Mouse (Mus musculus) testis, postnatal 10 days (tissue): ENCODE measurements at regions not wholly inside any gene's neighbourhood (a gene's known extent, or its start where the extent isn't known, plus 50 kb on each side); places are given as distances from the start of the nearest gene placed in this dataset.

Experiments
- DNase-seq: peaks from one replicate; pipeline ENCODE4 v3.0.0; 2021; ENCODE audit warnings: low spot score

DNA sequence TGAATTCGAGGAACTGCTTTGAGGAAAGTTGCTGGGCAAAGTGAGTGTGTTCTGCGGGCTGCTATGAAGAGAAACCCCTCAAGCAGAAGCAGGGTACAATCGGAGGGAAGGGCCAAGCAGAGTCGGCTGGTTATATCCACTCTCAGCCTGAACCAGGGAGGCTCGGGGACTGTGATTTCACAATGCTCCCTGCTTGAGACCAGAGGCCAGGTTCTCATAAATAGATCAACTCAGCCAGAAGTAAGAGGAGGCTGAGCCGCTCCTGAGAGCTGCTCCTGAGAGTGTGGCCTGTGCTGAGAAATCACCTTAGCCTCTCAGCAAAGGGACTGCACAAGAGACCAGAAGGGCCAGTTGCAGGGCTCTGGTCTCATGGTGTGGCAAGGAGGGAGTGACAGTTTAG, 149.6 kb downstream of the Tfap2c start:
- no peak for DNase-seq

DNA sequence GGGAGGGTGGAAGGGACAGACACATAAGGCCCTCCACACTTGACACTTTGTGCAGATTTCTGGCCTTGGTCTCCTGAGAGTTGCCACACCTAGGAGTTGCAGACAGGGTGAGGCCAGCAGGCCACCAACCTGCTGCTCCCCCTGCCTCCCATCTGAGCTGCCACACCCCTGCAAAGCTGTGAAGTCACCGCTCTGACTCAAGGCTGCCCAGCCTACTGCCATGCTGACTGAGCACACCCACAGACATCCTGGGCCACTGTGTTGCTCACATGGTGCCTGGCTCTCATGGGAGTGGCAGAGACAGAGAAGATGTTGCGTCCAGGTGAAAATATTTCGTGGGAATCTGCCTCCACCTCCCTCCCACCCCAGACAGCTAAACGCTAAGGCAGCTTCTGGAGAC, 150.3 kb downstream of the Tfap2c start:
- no peak for DNase-seq

DNA sequence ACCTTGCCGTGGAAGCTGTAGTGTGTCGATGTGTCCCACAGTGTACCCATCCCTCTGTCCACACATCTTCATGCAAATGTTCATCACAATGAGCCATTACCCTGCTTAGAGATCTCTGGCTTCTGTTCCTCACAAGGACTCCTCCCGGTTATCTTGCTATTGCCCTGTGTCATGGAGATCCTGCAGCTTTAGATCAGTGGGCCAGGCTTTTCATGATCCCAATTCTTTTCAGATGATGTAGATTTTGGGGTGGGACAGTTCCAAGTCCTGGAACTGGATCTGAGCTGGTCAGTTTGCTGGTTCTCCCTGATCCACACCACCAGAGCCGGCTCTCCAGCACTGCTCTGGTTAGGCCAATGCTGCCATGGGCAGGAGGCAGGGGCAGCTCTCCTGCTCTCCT, 161.2 kb downstream of the Tfap2c start:
- no peak for DNase-seq

DNA sequence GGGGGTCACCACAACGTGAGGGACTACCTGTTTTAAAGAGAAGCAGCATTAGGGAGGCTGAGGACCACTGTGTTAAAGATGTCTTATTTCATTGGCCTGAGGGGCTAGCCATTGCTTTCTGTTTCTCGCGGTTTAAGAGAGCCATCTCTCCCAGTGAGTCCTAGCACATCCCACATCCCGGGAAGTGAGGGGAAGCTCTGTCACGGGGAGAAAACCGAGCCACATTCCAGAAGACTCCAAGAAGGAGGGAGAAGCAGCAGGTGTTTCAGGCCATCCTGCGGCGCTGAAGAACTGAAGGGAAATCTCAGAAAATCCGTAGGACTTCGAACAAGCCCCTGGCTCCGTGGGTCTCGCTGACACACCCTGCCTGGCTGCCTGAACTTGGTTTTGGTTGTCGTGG, 177.3 kb downstream of the Tfap2c start:
- DNase-seq, result no peak

DNA sequence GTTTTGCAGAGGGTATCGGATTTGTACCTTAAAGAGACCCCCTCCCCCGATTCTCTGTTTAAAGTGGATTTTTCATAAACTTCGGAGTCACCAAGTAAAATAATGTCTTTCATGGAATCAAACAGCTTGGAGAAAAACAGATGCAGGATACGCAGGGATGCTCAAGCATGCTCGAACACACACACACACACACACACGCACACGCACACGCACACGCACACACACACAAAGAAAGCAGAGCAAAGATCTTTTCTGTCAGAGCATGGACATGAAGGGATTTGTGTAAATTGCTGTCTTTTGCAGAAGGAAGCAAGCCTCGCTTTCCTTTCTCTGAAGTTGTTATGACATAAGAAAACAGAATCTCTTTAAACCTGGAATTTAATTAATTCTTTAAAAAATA, 178.2 kb downstream of the Tfap2c start:
- no peak for DNase-seq

DNA sequence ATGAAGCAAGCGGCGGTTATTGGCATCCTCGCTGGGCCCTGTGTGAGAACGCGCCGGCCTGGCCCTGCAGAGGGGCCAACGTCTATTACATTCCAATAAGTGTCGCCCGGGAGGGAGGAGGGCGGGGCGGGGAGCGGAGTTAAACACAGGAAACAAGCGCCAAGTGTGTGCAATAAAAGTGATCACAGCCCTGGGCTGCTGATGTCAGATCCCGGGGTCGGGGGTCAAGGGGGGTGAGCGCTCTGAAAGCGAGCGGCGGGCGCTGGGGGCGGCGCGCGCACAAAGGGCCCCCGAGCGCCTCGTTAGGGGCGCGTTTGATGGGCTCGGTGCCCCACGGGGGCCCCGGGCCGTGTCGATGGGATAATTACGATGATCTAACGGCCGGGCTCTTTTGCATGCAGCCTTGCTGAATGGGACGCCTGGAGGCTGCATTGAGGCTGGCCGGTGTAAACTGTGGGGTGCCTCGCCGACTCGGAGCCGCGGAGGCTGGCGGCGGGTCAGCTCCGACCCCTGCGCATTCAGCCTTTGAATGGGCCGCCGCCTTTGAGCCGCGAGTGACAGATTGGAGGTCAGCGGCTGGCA, 178.9 kb downstream of the Tfap2c start:
- DNase-seq, result peak; percentile 53

DNA sequence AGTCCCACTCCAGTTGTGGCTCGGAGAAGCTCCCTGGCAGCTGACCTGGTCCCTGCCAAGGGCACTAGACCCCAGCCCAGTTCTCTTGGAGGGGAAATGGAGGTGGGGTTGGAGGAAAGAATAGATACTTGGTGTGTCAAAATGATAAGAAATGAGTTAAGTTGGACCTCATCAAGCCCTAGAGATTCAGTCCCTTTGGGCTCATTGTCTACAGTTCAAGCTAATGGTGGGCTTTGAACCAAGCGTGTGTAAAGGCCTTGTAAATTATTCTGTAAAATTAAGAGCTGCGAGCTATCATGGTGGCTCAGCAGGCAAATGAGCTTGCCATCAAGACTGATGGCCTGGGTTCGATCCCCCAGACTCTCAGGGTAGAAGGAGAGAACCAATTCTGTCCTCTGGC, 179.8 kb downstream of the Tfap2c start:
- no peak for DNase-seq

DNA sequence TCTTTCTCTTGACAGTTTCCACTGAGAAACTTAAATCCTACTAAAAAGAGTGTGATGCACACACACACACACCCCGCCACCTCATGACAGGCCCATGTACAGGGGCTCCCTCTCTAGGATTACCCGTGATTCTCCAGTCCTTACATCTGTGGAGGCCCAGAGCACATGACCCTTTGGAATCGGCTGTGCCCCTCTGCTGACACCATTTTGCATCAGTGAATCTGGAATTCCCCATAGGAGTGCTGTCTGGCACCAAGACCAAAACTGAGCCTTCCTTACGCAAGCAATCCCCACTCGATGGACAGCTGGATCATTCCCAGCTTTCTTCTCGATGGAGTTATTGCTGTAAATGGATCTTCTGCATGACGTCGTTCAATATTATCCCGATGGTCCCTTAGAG, 180.3 kb downstream of the Tfap2c start:
- DNase-seq, result no peak

DNA sequence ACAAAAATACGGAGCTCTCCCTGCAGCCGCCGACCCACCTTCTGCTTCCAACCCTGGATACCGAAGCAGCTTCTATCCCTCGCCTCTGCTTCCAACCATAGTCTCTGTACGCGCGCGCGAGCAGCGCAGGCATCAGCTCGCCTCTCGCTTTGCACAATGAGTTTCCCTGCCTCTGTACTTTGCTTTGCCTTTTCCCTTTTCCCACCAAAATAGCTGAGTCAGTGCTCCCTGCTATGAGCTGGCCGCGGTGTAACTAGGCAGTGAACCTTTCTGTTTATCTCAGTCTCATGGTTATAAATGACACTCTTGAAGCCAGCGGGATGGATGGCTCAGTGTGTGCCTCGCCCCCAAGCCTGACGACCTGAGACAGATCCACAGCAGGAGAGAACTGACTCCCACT, 182.0 kb downstream of the Tfap2c start:
- no peak for DNase-seq

DNA sequence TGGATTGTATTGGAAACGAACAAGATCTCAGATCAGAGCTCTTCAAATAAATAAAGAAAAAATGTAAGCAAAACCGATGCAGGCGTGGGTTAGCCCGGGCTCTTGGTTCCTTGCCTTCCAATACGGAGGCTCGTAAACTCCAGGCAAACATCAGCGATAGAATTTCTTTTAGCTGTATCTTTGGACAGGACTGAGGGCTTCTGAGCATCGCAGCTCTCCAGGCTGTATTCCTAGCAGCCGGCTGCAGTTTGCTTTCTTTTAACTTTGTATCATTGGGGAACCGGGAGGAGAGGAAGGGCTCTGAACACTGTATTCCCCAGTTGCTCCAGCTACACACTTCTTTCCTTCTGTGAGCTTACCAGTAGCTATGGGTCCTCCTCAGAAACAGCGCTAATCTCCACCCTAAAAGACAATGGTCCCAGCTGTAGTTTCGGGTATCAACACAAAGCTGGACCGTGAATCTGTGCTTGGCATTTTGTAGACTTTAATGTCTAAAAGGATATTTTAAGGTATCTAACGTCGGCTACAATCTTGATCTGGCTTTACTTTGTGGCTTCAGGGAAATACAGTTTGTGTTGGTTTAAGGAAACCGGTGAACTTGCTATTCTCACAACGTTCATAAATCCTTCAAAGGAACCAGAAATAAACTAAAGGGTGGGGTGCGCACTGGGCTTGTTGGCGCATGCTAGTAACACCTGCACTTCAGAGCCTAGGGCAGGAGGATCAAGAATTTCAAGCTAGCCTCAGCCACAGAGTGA, 183.2 kb downstream of the Tfap2c start:
- no peak for DNase-seq

DNA sequence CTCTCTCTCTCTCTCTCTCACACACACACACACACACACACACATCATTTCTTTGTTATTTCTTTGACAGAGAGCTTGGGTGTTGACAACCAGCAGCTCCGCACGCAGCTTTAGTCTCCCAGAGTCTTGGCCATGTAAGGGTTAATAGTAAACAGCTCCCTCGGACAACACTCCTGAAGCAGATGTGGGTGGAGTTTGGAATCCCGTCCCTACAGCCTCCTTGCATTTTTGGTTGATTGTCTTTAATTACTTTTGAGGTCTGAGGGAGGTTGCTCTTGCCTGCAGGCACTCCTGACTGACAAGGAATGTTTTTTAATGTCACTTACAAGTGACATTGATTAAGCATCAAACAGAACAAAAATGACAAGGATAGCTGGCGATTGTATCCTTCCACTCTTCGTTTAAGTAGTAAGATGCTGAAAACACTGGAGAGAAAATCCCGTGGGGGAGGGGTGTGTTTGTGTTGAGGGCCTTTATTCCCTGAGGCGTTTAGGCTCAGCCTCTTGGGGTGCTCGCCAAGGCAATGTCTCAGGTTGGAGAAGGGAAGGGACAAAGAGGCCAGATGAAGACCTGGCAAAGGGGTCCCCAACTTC, 184.1 kb downstream of the Tfap2c start:
- no peak for DNase-seq

DNA sequence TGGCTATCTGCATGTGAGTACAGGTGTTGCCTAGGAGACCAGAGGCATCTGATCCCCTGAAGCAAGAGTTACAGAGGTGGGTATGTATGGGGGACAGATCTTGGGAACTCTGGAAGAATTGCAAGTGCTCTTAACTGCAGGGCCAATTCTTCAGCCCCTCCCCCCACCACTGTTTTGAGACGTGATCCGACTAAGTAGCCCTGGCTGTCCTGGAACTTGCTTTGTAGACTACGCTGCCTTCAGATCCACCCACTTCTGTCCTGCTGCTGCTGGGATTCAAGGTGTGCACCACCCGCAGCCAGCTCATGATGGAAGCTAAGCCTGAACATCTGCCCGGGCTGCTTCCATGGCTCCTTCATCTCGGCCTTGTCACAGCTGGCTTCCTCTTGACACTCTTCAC, 186.2 kb downstream of the Tfap2c start:
- DNase-seq, result no peak

DNA sequence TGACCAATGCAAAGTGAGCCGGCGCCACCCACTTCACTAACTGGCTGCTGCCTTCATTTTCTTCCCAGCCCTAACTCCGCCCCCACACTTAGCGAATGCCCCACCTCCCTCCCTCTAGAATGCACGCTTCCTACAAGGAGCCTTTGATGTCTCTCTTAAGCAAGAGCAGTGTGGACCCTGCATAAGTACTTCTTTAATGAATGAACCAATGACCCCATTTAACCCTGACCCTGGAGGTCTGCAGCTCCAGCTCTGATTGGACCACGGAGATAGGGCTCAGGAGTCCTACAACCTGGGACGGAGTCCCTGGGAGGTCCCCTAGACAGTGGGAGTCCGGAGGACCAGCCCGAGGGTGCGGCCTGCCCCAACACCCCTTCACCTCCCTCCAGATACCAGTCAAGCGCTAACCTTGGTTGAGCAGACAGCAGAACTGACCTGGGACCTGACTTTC, 189.7 kb downstream of the Tfap2c start:
- DNase-seq, result no peak

DNA sequence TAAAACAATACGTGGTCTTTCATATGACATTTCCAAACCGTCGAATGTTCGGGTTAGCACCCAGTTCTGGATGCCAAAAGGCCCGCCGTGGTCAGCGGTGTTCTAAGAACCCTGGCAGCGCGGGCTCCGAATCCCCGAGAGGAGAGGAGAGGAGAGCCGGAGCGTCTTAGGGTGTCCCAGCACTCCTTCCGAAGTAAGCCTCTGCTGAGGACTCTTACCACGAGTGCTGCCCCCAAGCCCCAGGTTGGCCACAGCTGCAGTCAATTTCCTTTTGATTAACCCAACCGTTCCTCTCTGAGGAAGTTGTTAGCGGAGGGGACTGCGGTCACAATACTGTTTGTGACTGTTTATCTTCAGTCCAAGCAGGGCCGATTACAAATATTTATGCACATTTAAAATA, 190.1 kb downstream of the Tfap2c start:
- DNase-seq, result no peak

DNA sequence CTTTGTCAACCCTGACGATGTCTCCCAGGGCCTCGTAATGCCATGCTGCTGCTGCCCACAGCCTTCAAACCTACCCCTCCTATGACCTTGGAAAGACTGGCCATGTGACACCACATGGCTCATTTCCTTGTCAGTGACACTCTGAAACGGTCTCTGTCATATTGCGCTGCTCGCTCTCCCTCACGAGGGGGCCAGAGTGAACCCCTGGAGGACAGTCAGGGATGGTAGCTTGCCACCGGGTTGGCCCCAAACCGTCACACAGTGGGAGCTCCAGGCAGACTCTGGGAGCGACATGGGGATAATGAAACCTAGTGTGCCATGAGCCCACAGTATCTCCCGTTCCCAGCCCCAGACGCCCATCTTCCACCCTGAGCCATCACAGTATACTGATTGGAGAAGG, 188.8 kb downstream of the Bmp7 start:
- DNase-seq, result no peak

DNA sequence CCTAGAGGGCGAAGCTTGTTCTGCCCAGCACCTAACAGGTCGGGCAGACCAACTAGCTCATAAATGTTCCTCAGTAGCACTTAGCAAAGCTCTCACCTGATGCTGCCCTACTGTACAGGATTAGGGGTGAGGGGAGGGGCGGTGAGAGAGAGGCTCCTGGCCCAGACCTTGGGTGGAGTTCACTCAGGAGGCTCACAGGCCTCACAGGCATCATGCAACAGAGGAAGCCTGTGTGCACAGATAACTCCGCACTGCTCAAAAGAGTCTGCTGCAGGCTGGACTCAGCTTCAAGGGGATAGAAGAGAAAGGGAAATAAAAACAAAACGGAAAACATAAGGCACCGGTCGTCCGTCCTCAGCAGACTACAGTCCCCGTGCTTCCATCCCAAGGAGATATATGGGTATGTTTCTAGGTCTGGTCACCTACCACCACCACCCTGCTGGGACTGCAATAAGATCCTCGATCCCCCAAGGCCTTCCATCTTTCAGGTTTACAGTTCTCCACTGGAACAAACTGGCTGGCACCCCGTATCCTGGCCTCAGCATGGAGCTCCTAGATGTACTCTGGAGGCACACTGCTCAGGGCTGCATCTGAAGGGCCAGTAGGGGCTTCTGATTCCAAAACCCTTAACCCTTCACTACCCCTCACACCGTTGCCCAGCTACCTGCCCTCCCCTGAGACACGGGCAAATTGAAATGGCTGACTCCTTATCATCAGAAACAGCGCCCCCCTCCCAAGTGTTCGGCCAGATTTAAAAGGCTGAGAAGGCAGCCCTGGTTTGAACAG, 184.2 kb downstream of the Bmp7 start:
- DNase-seq, result no peak

DNA sequence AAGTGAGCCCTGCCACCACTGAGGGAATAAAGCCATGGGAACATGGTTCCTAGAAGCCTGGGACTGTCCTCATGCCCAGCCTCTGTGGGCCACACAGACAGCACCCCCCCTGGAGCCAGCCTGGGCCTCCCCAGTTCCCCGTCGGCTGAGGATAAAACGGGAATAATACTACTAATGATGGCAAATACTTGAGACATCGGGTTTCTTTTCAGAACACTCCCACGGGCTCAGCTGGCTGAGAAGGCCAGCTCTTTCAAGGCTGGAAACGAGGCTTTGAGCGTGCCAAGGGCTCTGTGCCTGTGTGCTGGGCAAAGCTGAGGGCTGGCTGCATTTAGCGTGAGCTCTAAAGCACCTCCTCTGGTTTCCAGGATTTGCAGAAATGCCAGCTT, 183.7 kb downstream of the Bmp7 start:
- DNase-seq, result no peak

DNA sequence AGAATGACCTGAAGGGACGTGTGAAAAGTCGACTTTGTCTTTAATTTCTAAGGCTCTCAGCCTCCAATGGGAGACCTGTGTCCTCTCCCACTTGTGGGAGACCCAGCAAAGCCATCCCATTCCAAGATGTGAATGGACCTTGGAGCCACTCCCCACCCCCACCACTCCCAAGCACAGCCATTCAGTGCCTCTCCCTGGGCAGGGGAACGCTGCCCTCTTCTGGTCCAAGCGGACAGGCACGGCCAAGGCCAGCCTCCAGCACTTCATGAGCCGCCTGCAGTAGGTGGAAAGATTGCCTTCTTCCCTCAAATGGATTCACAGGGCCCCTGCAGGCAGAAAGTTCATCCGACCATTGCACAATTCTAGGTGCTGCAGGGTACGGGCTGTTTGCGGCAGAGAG, 181.6 kb downstream of the Bmp7 start:
- DNase-seq, result peak; percentile 81

DNA sequence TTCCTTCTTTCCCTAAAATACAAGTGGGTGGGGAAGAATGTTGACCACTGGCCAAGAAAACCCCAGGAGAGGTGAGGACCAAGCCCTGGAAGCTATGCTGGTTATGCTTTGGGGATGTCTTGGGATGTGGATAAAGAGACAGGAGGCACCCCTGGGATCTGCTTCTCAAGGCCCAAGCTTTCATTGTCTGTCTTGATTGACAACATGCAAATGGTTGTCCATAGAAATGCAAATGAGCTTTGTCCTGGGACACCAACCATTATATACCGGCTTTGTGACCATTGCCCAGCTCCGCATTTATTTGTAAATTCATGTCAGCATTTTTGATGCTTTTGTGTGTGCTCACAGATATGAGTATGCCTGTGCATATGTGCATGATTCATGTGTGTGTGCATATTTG, 174.9 kb downstream of the Bmp7 start:
- no peak for DNase-seq

DNA sequence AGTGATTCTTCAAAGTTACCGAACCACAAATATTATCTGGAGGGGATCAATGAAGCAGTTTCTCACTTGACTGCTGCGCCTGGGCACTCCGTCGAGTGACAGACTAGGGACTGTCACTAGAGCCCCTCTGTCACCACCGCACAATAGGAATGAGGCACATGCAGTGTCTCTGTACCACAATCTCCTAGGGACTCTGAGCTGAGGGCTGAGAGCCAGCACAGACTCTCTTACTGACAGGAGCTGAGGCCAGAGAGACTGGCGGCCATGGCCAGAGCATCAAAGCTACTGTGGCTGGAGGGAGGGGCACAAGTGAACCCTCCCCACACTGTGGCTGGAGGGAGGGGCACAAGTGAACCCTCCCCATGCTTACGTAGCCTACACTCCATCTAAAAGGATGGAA, 173.7 kb downstream of the Bmp7 start:
- no peak for DNase-seq

DNA sequence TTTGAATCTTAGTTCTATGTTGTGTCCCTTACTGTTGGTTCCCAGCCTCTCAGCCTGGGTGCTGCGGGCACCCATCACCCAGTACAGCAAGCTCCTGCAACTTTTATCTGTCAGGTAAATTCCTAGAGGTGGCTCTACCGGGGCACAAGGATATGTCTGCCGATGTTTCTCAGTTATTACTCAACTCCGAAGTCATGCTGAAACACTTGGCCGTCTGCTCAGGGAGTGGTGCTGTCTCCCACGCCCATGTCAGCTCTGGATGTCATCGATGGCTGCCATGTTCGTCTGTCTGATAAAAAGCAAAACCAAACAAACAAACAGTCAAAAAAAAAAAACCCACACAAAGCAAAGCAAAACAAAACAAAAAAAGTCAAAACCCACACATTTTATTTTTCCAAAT, 171.4 kb downstream of the Bmp7 start:
- DNase-seq, result no peak

DNA sequence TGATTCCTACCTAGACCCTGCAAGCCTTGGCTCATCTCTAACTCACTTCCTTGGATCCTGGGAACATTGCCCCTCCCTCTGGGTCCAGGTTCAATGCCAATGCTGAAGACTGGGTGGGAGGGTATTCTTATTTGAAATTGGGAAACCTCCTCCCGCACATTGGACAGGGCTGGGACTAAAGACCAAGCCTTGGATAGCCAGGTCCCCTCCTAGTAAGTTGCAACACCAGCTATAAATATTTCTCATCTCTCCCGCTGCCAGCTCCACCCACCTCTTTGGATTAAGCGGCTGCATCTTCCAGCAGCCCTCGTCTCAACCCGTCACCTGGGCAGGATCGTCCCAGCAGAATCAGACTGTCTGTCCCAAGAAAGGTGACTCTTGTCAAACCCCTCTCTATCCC, 170.1 kb downstream of the Bmp7 start:
- no peak for DNase-seq

DNA sequence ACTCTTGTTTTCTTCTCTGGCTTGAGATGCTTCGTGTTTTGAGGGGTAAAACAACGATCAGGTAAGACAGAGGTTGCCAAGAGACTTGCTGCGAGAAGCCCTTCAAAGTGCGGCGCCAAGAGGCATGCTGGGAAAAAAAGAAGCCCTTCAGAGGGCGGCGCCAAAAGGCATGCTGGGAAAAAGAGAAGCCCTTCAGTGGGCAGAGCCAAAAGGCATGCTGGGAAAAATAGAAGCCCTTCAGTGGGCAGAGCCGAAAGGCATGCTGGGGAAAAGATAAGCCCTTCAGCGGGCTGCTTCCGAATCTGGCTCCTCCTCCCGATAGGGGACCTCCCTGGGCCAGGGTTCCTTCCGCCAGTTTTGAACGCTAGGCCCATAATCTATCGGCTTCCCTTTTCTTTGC, 169.5 kb downstream of the Bmp7 start:
- no peak for DNase-seq
